Mouse (Mus musculus) cerebellum, adult 2 months (tissue): ENCODE data around the gene Slamf8.

Experiments used
- CTCF ChIP-seq: fragments of 200-500 bp; IDR thresholded peaks from 2 replicates; pipeline ENCODE4 v1.5.1; 2011; ENCODE audit warnings: low read depth, mild to moderate bottlenecking, control low read depth, low read length, moderate library complexity, borderline replicate concordance; ENCODE audit not compliant: insufficient read depth
- POLR2A ChIP-seq: fragments of 200-500 bp; IDR thresholded peaks from 2 replicates; pipeline ENCODE4 v1.6.1; 2011; ENCODE audit warnings: low read length, control low read depth, borderline replicate concordance; ENCODE audit not compliant: insufficient read depth

DNA sequence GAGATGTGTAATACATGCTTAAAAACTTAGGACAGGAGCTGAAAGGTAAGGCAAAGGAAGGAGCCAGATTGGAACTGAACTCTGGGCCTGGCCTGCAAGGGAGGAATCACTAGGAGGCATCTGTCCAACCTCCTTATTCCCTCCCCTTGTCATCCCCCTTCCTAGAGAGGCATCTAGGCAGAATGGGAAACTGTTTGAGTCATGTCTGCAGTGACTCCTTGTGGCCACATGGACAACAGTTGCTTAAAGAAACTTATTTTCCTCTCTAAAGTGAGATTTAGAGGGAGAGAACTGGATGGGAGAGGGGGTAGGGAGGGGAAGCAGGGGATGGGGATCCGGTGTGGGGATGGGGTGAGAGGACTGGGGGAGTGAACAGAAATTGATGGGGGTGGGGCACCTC, 22.4 kb upstream of the Slamf8 start:
- TF ChIP-seq POLR2A (no peak), CTCF (no peak)
